Mouse (Mus musculus) testis, adult 2 months (tissue): ENCODE data around the gene Lrrc20.

Experiments used
- CTCF ChIP-seq: fragments of 200-500 bp; IDR thresholded peaks from 2 replicates; pipeline ENCODE4 v1.5.1; 2012; ENCODE audit warnings: low read depth, mild to moderate bottlenecking, inconsistent platforms, low read length, moderate library complexity; ENCODE audit not compliant: control insufficient read depth, insufficient read depth, insufficient replicate concordance
- POLR2A ChIP-seq: fragments of 200-500 bp; IDR thresholded peaks from 2 replicates; pipeline ENCODE4 v1.6.1; 2012; ENCODE audit warnings: low read depth, mild to moderate bottlenecking, inconsistent platforms, low read length, moderate library complexity; ENCODE audit not compliant: control insufficient read depth

DNA sequence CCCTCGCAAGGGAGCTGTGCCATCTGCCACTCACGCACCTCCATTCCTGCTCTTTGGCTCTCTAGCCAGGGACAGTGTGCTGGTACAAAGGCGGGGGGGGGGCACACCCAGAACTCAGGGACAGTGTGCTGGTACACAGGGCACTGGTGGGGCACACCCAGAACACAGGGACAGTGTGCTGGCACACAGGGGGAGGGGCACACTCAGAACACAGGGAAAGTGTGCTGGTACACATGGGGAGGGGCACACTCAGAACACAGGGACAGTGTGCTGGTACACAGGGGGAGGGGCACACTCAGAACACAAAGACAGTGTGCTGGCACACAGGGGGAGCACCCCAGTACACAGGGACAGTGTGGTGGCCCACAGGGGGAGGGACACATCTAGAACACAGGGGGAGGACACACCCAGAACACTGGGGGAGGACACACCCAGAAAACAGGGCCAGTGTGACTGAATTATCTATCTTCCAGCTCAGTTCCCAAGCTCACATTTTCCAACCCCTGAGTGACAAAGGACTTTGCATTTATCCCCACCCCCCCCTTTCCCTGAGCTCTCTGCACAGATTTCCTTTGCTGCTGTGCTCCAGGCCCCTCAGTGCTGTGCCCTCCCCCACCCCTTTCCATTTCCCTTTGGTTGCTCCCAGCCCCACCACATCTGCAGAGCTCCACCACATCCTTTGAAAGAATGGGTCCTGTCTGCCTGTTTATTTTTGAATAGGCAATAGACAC is 58.9 kb downstream of the Lrrc20 start:
- no peak for TF ChIP-seq CTCF
- TF ChIP-seq POLR2A, result no peak
